In the genomic region with DNA sequence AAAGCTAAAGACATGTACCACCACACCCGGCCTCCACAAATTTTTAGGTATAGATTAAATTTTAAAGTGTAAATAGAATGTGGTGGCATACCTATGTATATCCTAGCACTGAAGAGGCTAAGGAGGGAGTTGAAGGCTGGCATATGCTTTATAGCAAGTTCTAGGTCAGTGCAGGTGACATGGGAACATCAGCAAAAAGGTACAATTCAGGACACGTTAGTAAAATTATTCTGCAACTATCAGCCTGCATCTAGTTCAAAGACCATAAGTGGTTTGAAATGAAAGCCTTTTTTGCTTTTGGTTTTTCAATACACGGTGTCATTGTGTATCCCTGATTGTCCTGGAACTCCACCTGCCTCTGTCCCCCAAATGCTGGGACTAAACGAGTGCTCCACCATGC, we compare ENCODE assay signal across 10 mouse cellular contexts. TPM values are rescaled to one million over a fixed set of nuclear protein-coding genes. Genes with fewer than 3 reads are reported as not detected.
A peak's percentile ranks its signal among the peaks of the same experiment; 100 is the strongest.
DNase-seq lines count a peak whose midpoint lies in the region; ATAC-seq lines count a peak whose summit lies in the region.
"Had no signal": no experiment of that assay in that cellular context is flagged by ENCODE, and none has a peak within 500 bp of the region (broad histone marks: within the 10 kb centered on the region; RNA-seq: fewer than 3 reads in every experiment).

No protein-coding gene starts in this region.

- no peak for DNase-seq in heart, adult 11 months
- no peak for DNase-seq in cerebellum, postnatal 36 days
- DNase-seq in embryo, embryonic 10.5 days (ENCODE audit: low spot score) = no peak
- DNase-seq in B cell, adult 2 months = no peak
- DNase-seq: adrenal gland, postnatal 25 days; layer of hippocampus, adult 9-11 months had no signal

- no peak overlapping the region for H3K27ac ChIP-seq in heart, embryonic 16.5 days (ENCODE audit: low read length)
- H3K27ac ChIP-seq in embryonic facial prominence, embryonic 12.5 days = peak overlapping the region; percentile 92; the same call in 1 of the 2 replicates
- H3K27ac ChIP-seq in hindbrain, embryonic 15.5 days (replicated peaks) = peak overlapping the region; percentile 92
- H3K27ac ChIP-seq in midbrain, embryonic 12.5 days (replicated peaks) = peak overlapping the region; percentile 97

- no peak overlapping the region for H3K9ac ChIP-seq in heart, embryonic 16.5 days (ENCODE audit: low read length)
- H3K9ac ChIP-seq in embryonic facial prominence, embryonic 12.5 days = 0 out of 2 replicates have a peak overlapping the region, but pooled peaks have one; percentile 32
- H3K9ac ChIP-seq in hindbrain, embryonic 15.5 days = no peak overlapping the region
- H3K9ac ChIP-seq in midbrain, embryonic 12.5 days (replicated peaks) = no peak overlapping the region

- WGBS in heart, embryonic 16.5 days = 49% methylated on average over 4 of the region's 4 CpGs
- WGBS in embryonic facial prominence, embryonic 12.5 days = 59% methylated on average over 4 of the region's 4 CpGs
- WGBS in hindbrain, embryonic 15.5 days = 51% methylated on average over 4 of the region's 4 CpGs
- WGBS in midbrain, embryonic 12.5 days = 55% methylated on average over 4 of the region's 4 CpGs

- H3K4me1 ChIP-seq in heart, embryonic 16.5 days (ENCODE audit: control insufficient read depth, insufficient read depth, low read length) = peaks cover 10% of the 10 kb centered on the region
- peaks cover 19% of the 10 kb centered on the region for H3K4me1 ChIP-seq in embryonic facial prominence, embryonic 12.5 days
- peaks cover 22% of the 10 kb centered on the region for H3K4me1 ChIP-seq in hindbrain, embryonic 15.5 days (replicated peaks)
- peaks cover 15% of the 10 kb centered on the region for H3K4me1 ChIP-seq in midbrain, embryonic 12.5 days

- peaks cover 23% of the 10 kb centered on the region for H3K36me3 ChIP-seq in heart, embryonic 16.5 days (ENCODE audit: control insufficient read depth, insufficient read depth)
- peaks cover 39% of the 10 kb centered on the region for H3K36me3 ChIP-seq in embryonic facial prominence, embryonic 12.5 days
- peaks cover 32% of the 10 kb centered on the region for H3K36me3 ChIP-seq in hindbrain, embryonic 15.5 days
- H3K36me3 ChIP-seq in midbrain, embryonic 12.5 days = peaks cover 39% of the 10 kb centered on the region

- H3K9me3 ChIP-seq in heart, embryonic 16.5 days (replicated peaks; ENCODE audit: control insufficient read depth, low read length) = no peaks in the 10 kb centered on the region
- no peaks in the 10 kb centered on the region for H3K9me3 ChIP-seq in embryonic facial prominence, embryonic 12.5 days
- H3K9me3 ChIP-seq in hindbrain, embryonic 15.5 days = no peaks in the 10 kb centered on the region
- no peaks in the 10 kb centered on the region for H3K9me3 ChIP-seq in midbrain, embryonic 12.5 days

- peak overlapping the region; percentile 85 for H3K4me2 ChIP-seq in heart, embryonic 16.5 days (ENCODE audit: low read depth, low read length)
- peak overlapping the region; percentile 75 for H3K4me2 ChIP-seq in embryonic facial prominence, embryonic 12.5 days (replicated peaks)
- peak overlapping the region; percentile 70 for H3K4me2 ChIP-seq in hindbrain, embryonic 15.5 days
- peak overlapping the region; percentile 74 for H3K4me2 ChIP-seq in midbrain, embryonic 12.5 days (replicated peaks)

- no peaks in the 10 kb centered on the region for H3K27me3 ChIP-seq in heart, embryonic 16.5 days (ENCODE audit: control insufficient read depth, insufficient read depth, low read length)
- no peaks in the 10 kb centered on the region for H3K27me3 ChIP-seq in embryonic facial prominence, embryonic 12.5 days
- H3K27me3 ChIP-seq in hindbrain, embryonic 15.5 days = no peaks in the 10 kb centered on the region
- H3K27me3 ChIP-seq in midbrain, embryonic 12.5 days = no peaks in the 10 kb centered on the region

- no peak overlapping the region for H3K4me3 ChIP-seq in heart, embryonic 16.5 days (ENCODE audit: low read length)
- peak overlapping the region; percentile 84 for H3K4me3 ChIP-seq in embryonic facial prominence, embryonic 12.5 days
- H3K4me3 ChIP-seq in hindbrain, embryonic 15.5 days = peak overlapping the region; percentile 94; the same call in 1 of the 2 replicates
- peak overlapping the region; percentile 93; the same call in 1 of the 2 replicates for H3K4me3 ChIP-seq in midbrain, embryonic 12.5 days

- no peak for ATAC-seq in heart, embryonic 16.5 days (replicated peaks; ENCODE audit: extremely low read depth, insufficient read depth, low FRiP score)
- ATAC-seq in embryonic facial prominence, embryonic 12.5 days (ENCODE audit: insufficient number of reproducible peaks, insufficient read depth, low FRiP score, low TSS enrichment) = no peak
- no peak for ATAC-seq in hindbrain, embryonic 15.5 days (ENCODE audit: low FRiP score, low read depth)
- no peak for ATAC-seq in midbrain, embryonic 12.5 days (ENCODE audit: low FRiP score, low read depth)

RNA-seq across cellular contexts. Expression of gene Trim37, which starts 1.3 kb away (rescaled TPM):
- polyA plus RNA-seq in heart, embryonic 16.5 days (2015; fragmentation: Nextera tagmentation; extraction: Ambion mirVana) = 17.8 and 21.3 TPM in 2 replicates
- polyA plus RNA-seq in embryonic facial prominence, embryonic 12.5 days (2016; fragmentation: Nextera tagmentation; extraction: Ambion mirVana) = 37.0 and 41.2 TPM in 2 replicates
- polyA plus RNA-seq in hindbrain, embryonic 15.5 days (2015; fragmentation: Nextera tagmentation; extraction: Ambion mirVana) = 84.7 and 88.2 TPM in 2 replicates
- polyA plus RNA-seq in midbrain, embryonic 12.5 days (2016; fragmentation: Nextera tagmentation; extraction: Ambion mirVana) = 95.3 and 106 TPM in 2 replicates

RNA-seq across cellular contexts. Expression of gene Ska2, which starts 16.5 kb away (rescaled TPM):
- 48.0 and 55.9 TPM in 2 replicates for polyA plus RNA-seq in heart, embryonic 16.5 days (2015; fragmentation: Nextera tagmentation; extraction: Ambion mirVana)
- 97.0 and 105 TPM in 2 replicates for polyA plus RNA-seq in embryonic facial prominence, embryonic 12.5 days (2016; fragmentation: Nextera tagmentation; extraction: Ambion mirVana)
- polyA plus RNA-seq in hindbrain, embryonic 15.5 days (2015; fragmentation: Nextera tagmentation; extraction: Ambion mirVana) = 40.8 and 41.2 TPM in 2 replicates
- polyA plus RNA-seq in midbrain, embryonic 12.5 days (2016; fragmentation: Nextera tagmentation; extraction: Ambion mirVana) = 93.4 and 99.6 TPM in 2 replicates

RNA-seq across cellular contexts. Expression of gene Prr11, which starts 17.1 kb away (rescaled TPM):
- polyA plus RNA-seq in heart, embryonic 16.5 days (2015; fragmentation: Nextera tagmentation; extraction: Ambion mirVana) = 5.5 and 6.2 TPM in 2 replicates
- 7.8 and 8.9 TPM in 2 replicates for polyA plus RNA-seq in embryonic facial prominence, embryonic 12.5 days (2016; fragmentation: Nextera tagmentation; extraction: Ambion mirVana)
- polyA plus RNA-seq in hindbrain, embryonic 15.5 days (2015; fragmentation: Nextera tagmentation; extraction: Ambion mirVana) = 2.4 and 3.0 TPM in 2 replicates
- polyA plus RNA-seq in midbrain, embryonic 12.5 days (2016; fragmentation: Nextera tagmentation; extraction: Ambion mirVana) = 9.4 and 9.8 TPM in 2 replicates

RNA-seq across cellular contexts. Expression of gene Smg8, which starts 39.0 kb away (rescaled TPM):
- polyA plus RNA-seq in heart, embryonic 16.5 days (2015; fragmentation: Nextera tagmentation; extraction: Ambion mirVana) = 12.7 and 13.9 TPM in 2 replicates
- polyA plus RNA-seq in embryonic facial prominence, embryonic 12.5 days (2016; fragmentation: Nextera tagmentation; extraction: Ambion mirVana) = 25.7 and 26.1 TPM in 2 replicates
- 20.1 and 22.1 TPM in 2 replicates for polyA plus RNA-seq in hindbrain, embryonic 15.5 days (2015; fragmentation: Nextera tagmentation; extraction: Ambion mirVana)
- 26.4 and 29.3 TPM in 2 replicates for polyA plus RNA-seq in midbrain, embryonic 12.5 days (2016; fragmentation: Nextera tagmentation; extraction: Ambion mirVana)

RNA-seq across cellular contexts. Expression of gene Gdpd1, which starts 51.7 kb away (rescaled TPM):
- 27.5 and 32.1 TPM in 2 replicates for polyA plus RNA-seq in heart, embryonic 16.5 days (2015; fragmentation: Nextera tagmentation; extraction: Ambion mirVana)
- polyA plus RNA-seq in embryonic facial prominence, embryonic 12.5 days (2016; fragmentation: Nextera tagmentation; extraction: Ambion mirVana) = 34.8 and 37.6 TPM in 2 replicates
- polyA plus RNA-seq in hindbrain, embryonic 15.5 days (2015; fragmentation: Nextera tagmentation; extraction: Ambion mirVana) = 156 and 163 TPM in 2 replicates
- polyA plus RNA-seq in midbrain, embryonic 12.5 days (2016; fragmentation: Nextera tagmentation; extraction: Ambion mirVana) = 120 and 122 TPM in 2 replicates
